Mouse (Mus musculus) limb, embryonic 15.5 days (tissue): ENCODE results near the gene Pik3r2. TPM values are rescaled to one million over a fixed set of nuclear protein-coding genes. Genes with fewer than 3 reads are reported as not detected.

Experiments used
- ATAC-seq: fragments of 200-750 bp; cut with Nextera tagmentation; 2 replicates; pipeline ENCODE4 v1.8.0; 2017; ENCODE audit warnings: low read depth, moderate TSS enrichment; ENCODE audit not compliant: insufficient number of reproducible peaks, low FRiP score, low TSS enrichment
- H3K27ac ChIP-seq: fragments of 300-500 bp; sonication (generic); 2 replicates; pipeline ENCODE4 v1.5.1; 2015; ENCODE audit warnings: moderate library complexity, mild to moderate bottlenecking, inconsistent platforms
- H3K27me3 ChIP-seq: fragments of 300-500 bp; sonication (generic); 2 replicates; pipeline ENCODE4 v1.6.1; 2015; ENCODE audit warnings: inconsistent platforms
- H3K36me3 ChIP-seq: fragments of 300-500 bp; sonication (generic); 2 replicates; pipeline ENCODE4 v1.6.1; 2015; ENCODE audit warnings: inconsistent platforms
- H3K4me1 ChIP-seq: fragments of 300-500 bp; sonication (generic); 2 replicates; pipeline ENCODE4 v1.6.1; 2015; ENCODE audit warnings: inconsistent platforms
- H3K4me2 ChIP-seq: fragments of 300-500 bp; sonication (generic); 2 replicates; pipeline ENCODE4 v1.6.1; 2015; ENCODE audit warnings: mild to moderate bottlenecking, inconsistent platforms
- H3K4me3 ChIP-seq: fragments of 300-500 bp; sonication (generic); 2 replicates; pipeline ENCODE4 v1.5.1; 2015; ENCODE audit warnings: mild to moderate bottlenecking, inconsistent platforms
- H3K9ac ChIP-seq: fragments of 300-500 bp; sonication (generic); 2 replicates; pipeline ENCODE4 v1.6.1; 2015; ENCODE audit warnings: inconsistent platforms
- H3K9me3 ChIP-seq: fragments of 300-500 bp; sonication (generic); 2 replicates; pipeline ENCODE4 v1.6.1; 2016; ENCODE audit warnings: inconsistent platforms
- WGBS: fragments of 180-500 bp; shearing (Covaris S2); methylation state at CpG from one replicate; pipeline ENCODE4 v1.1.7; 2015; 5-methylcytosine and 5-hydroxymethylcytosine counted together
- polyA plus RNA-seq: library from polyadenylated mRNA; unstranded; fragments of >200 nt; fragmentation: Nextera tagmentation; extraction: Ambion mirVana; gene quantifications from 2 replicates; pipeline ENCODE4 v1.2.1, GENCODE M21; 2015

Gene Pik3r2
- polyA plus RNA-seq, 1 experiment from 2014 or later, result 85.8 TPM

DNA sequence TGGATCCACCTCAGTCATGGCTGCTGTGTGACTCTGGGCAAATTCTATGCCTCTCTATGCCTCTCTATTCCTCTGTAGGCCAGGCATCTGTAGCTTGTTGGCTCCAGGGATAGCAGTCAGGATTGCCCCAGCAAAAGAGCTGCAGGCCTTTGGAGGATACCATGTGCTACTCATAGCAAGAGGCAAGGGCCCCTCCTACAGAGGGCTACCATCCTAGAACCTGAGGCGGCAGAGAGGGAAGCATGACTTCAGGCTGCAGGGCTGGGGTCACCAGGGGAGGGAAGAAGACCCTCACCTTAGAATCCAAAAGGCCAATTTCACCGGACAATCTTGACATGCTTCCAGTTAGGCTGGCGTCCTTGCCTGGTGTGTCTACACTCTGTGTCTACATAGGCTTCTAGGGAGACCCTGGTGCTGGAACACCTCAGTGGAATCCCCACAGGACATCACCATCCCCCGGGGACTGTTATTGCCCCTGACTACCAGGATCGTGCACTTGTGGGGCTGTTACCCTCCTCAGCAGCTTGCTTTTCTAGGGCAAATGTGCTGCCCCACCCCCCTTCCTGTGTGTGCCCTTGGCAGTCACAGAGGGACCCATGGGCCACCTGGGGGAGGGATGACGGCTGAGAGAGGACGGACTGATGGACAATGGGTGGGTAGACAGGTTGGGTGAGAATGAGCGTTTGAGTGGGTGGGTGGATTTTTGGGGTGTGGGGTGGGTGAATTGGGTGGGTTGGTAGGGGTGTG, 32.6 kb upstream of the Pik3r2 start:
- H3K4me3 ChIP-seq, result no peak overlapping the region
- 74% methylated on average over 8 of the region's 8 CpGs for WGBS
- peaks cover 7% of the 10 kb centered on the region for H3K4me1 ChIP-seq
- no peak for ATAC-seq
- H3K9me3 ChIP-seq, result no peaks in the 10 kb centered on the region
- no peak overlapping the region for H3K4me2 ChIP-seq
- H3K27me3 ChIP-seq, result peaks cover 26% of the 10 kb centered on the region
- no peak overlapping the region for H3K27ac ChIP-seq
- H3K9ac ChIP-seq, result no peak overlapping the region
- no peaks in the 10 kb centered on the region for H3K36me3 ChIP-seq

DNA sequence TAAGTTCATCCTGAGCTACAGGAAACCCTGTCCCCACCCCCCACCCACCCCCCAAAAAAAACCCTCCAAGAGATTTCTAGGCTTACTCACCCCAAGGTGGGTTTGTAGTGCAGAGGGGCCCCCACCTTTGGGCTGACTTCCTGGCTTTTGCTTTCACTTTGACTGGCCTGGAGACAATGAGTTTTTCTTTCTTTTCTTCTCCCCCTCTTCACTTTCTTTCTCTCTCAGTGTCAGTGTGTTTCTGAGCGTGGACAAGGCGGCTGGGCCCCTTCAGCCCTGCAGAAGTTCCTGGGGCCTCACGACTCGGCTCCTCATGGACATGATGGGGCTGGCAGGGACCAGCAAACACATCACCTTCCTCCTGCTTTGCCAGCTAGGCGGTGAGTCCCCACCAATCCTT, 31.7 kb upstream of the Pik3r2 start, which contains the start of gene Il12rb1:
Gene Il12rb1, plus strand, starts transcription at position 211 of the 400 bp plus-strand sequence.
- H3K36me3 ChIP-seq, result no peaks in the 10 kb centered on the region
- 68% methylated on average over 5 of the region's 5 CpGs for WGBS
- no peaks in the 10 kb centered on the region for H3K9me3 ChIP-seq
- H3K27ac ChIP-seq, result no peak within 1 kb of the TSS
- no peak for ATAC-seq
- no peak within 1 kb of the TSS for H3K4me2 ChIP-seq
- H3K4me3 ChIP-seq, result no peak within 1 kb of the TSS
- peaks cover 28% of the 10 kb centered on the region for H3K27me3 ChIP-seq
- H3K9ac ChIP-seq, result no peak within 1 kb of the TSS
- H3K4me1 ChIP-seq, result peaks cover 15% of the 10 kb centered on the region

- Histone ChIP-seq H3K9me3 (no peaks in the 10 kb centered on the region), H3K9ac (no peak overlapping the region), H3K4me1 (peaks cover 15% of the 10 kb centered on the region), H3K36me3 (no peaks in the 10 kb centered on the region), H3K27me3 (peaks cover 30% of the 10 kb centered on the region), H3K27ac (no peak overlapping the region), H3K4me2 (no peak overlapping the region), H3K4me3 (no peak overlapping the region)
- no peak for ATAC-seq
- 31% methylated on average over 1 of the region's 1 CpGs for WGBS
Observed at GRCm38 (mm10) chr8:70807304-70807703, 30.8 kb upstream of the Pik3r2 start.

GRCm38 (mm10) chr8:70806541-70806940, 30.0 kb upstream of the Pik3r2 start:
- ATAC-seq, result no peak
- Histone ChIP-seq H3K9ac (no peak overlapping the region), H3K4me1 (peaks cover 15% of the 10 kb centered on the region), H3K4me3 (no peak overlapping the region), H3K9me3 (no peaks in the 10 kb centered on the region), H3K27ac (no peak overlapping the region), H3K4me2 (no peak overlapping the region), H3K27me3 (peaks cover 34% of the 10 kb centered on the region), H3K36me3 (no peaks in the 10 kb centered on the region)
- 67% methylated on average over 4 of the region's 4 CpGs for WGBS

DNA sequence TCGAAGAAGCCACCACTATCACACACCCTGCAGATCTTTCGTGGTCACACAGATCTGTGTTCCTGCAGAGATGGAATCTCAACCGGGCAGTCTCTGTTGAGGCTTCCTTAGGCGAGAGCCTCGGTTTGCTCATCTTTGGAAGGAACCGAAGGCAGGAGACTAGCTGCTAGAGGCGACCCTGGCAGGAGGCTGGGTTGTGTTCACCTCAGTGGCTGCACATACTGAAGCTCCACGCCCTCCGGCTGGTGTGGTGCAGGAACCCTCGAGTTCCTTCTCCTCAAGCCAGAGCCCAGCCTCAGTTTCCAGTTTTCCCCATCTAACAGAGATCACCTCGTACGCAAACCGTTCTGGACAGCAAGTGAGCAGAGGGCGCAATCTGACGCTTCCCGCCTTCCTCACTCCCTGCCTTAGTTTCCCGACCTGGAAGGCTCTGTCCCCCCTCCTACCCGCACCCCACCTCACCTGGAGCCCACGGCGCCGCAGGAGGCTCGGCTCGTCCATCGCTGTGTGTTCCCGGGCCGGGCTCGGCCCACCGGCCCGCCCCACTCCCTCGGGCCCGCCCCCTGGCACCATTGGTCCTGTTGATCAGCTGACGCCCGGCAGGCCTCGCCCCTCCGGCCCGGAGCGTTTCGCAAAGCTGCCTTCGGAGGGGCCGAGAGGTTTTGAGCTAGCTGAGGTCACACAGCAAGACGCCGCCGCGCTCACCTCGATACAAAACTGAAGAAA, 28.1 kb upstream of the Pik3r2 start, which contains the start of gene Mast3:
Gene Mast3, minus strand, starts transcription at position 574 of the 726 bp plus-strand sequence.
- WGBS, result 1% methylated on average over 45 of the region's 45 CpGs
- H3K27me3 ChIP-seq, result peaks cover 51% of the 10 kb centered on the region

GRCm38 (mm10) chr8:70803761-70804480, 27.4 kb upstream of the Pik3r2 start:
- ATAC-seq, result no peak
- Histone ChIP-seq H3K4me3 (peak overlapping the region; percentile 48), H3K4me1 (peaks cover 15% of the 10 kb centered on the region), H3K9ac (peak overlapping the region; percentile 33; the same call in 1 of the 2 replicates), H3K4me2 (peak overlapping the region; percentile 72), H3K9me3 (no peaks in the 10 kb centered on the region), H3K27ac (no peak overlapping the region), H3K36me3 (no peaks in the 10 kb centered on the region), H3K27me3 (peaks cover 58% of the 10 kb centered on the region)
- 2% methylated on average over 47 of the region's 47 CpGs for WGBS

More for the DNA sequence above, 28.1 kb upstream of the Pik3r2 start, which contains the start of gene Mast3:
- Histone ChIP-seq H3K9ac (peak within 1 kb of the TSS; percentile 33; the same call in 1 of the 2 replicates), H3K36me3 (no peaks in the 10 kb centered on the region), H3K4me2 (peak within 1 kb of the TSS; percentile 72), H3K9me3 (no peaks in the 10 kb centered on the region), H3K4me3 (peak within 1 kb of the TSS; percentile 48), H3K4me1 (peaks cover 15% of the 10 kb centered on the region), H3K27ac (no peak within 1 kb of the TSS)
- ATAC-seq, result peak; percentile 70

DNA sequence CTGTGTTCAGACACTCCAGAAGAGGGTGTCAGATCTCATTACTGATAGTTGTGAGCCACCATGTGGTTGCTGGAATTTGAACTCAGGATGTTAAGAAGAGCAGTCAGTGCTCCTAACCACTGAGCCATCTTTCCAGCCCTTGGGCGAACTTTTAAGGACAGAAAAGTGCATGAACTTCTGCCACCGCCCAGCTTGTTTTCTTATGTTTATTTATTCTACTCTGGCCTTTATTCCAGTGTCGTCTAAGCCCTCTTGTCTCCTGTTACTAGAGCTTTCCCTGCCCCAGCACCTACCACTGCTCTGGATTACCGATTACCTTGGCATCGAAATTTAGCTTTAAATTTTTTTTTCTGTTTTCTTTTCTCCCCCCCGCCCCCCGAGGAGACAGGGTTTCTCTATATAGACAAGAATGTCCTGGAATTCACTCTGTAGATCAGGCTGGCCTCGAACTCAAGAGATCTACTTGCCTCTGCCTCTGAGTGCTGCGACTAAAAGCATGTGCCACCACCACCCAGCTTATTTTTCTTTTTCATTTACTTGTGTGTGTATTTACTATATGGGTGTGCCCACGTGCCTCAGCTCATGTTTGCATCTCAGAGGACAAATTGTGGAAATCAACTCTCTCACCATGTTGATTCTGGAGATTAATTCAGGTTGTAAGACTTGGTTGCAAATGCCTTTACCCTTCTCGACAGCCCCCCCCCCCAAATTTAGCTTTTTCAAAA, 26.4 kb upstream of the Pik3r2 start:
- 70% methylated on average over 11 of the region's 11 CpGs for whole genome bisulfite sequencing
- no peak for ATAC-seq
- Histone ChIP-seq H3K36me3 (no peaks in the 10 kb centered on the region), H3K9me3 (no peaks in the 10 kb centered on the region), H3K4me1 (peaks cover 21% of the 10 kb centered on the region), H3K27ac (no peak overlapping the region), H3K4me3 (no peak overlapping the region), H3K9ac (no peak overlapping the region), H3K27me3 (peaks cover 68% of the 10 kb centered on the region), H3K4me2 (no peak overlapping the region)

DNA sequence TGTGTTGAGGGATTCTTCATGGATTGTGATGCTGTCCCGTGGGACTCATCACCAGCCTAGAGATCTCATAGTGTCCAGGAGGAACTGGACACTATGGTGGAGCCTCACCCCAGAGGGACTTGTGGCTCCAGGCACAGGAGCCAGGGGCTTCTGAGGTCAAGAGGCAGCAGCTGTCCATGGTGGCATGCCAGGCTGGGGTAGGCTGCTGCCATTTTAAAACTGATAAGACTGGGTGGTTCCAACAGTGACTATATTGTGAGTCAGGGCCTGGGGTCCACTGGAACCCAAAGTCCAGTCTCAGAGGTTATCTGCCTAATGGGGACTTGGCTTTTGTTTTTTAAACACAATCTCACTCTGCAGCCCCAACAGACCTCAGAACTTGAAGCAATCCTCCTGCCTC, 25.3 kb upstream of the Pik3r2 start:
- H3K27ac ChIP-seq, result no peak overlapping the region
- peaks cover 27% of the 10 kb centered on the region for H3K4me1 ChIP-seq
- H3K4me3 ChIP-seq, result no peak overlapping the region
- 73% methylated on average over 1 of the region's 1 CpGs for WGBS
- no peaks in the 10 kb centered on the region for H3K9me3 ChIP-seq
- ATAC-seq, result no peak
- H3K27me3 ChIP-seq, result peaks cover 72% of the 10 kb centered on the region
- H3K36me3 ChIP-seq, result no peaks in the 10 kb centered on the region
- H3K4me2 ChIP-seq, result no peak overlapping the region
- no peak overlapping the region for H3K9ac ChIP-seq

GRCm38 (mm10) chr8:70801156-70801555, 24.6 kb upstream of the Pik3r2 start:
- Histone ChIP-seq H3K4me3 (no peak overlapping the region), H3K27ac (no peak overlapping the region), H3K9me3 (no peaks in the 10 kb centered on the region), H3K9ac (no peak overlapping the region), H3K27me3 (peaks cover 72% of the 10 kb centered on the region), H3K36me3 (no peaks in the 10 kb centered on the region), H3K4me2 (no peak overlapping the region), H3K4me1 (peaks cover 32% of the 10 kb centered on the region)
- WGBS, result 28% methylated on average over 15 of the region's 15 CpGs
- ATAC-seq, result no peak

DNA sequence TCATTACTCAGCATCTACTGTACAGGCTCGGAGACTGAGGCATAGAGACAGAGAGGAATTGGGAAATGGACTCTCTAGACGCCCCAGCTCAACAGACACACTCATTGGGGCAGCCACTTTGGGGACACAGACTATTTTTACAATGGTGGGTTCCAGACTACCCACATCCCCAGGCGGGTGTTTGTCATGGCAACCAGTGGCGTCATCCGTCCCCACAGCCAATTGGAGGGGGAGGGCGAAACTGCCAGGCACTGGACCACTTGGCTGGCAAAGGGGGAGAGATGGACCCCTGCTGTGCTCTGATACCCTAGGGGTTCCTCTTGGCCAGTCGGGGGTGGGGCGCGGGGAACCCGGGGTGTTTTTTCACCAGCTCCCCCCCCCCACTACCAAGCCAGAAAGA, 24.1 kb upstream of the Pik3r2 start:
- H3K9ac ChIP-seq, result no peak overlapping the region
- peaks cover 32% of the 10 kb centered on the region for H3K4me1 ChIP-seq
- WGBS, result 50% methylated on average over 10 of the region's 10 CpGs
- H3K4me2 ChIP-seq, result no peak overlapping the region
- H3K4me3 ChIP-seq, result no peak overlapping the region
- ATAC-seq, result no peak
- H3K9me3 ChIP-seq, result no peaks in the 10 kb centered on the region
- H3K27ac ChIP-seq, result no peak overlapping the region
- no peaks in the 10 kb centered on the region for H3K36me3 ChIP-seq
- H3K27me3 ChIP-seq, result peaks cover 67% of the 10 kb centered on the region

GRCm38 (mm10) chr8:70798281-70798680, 21.8 kb upstream of the Pik3r2 start:
- peaks cover 48% of the 10 kb centered on the region for H3K27me3 ChIP-seq
- H3K9me3 ChIP-seq, result no peaks in the 10 kb centered on the region
- H3K4me1 ChIP-seq, result peaks cover 18% of the 10 kb centered on the region
- WGBS, result 14% methylated on average over 15 of the region's 15 CpGs
- no peak overlapping the region for H3K27ac ChIP-seq
- no peak for ATAC-seq
- peak overlapping the region; percentile 93 for H3K4me2 ChIP-seq
- peak overlapping the region; percentile 56 for H3K4me3 ChIP-seq
- no peaks in the 10 kb centered on the region for H3K36me3 ChIP-seq
- H3K9ac ChIP-seq, result no peak overlapping the region
